Mouse (Mus musculus) C2C12 (cell line): ENCODE measurements around the gene Hpse2. TPM values are rescaled to one million over a fixed set of nuclear protein-coding genes. Genes with fewer than 3 reads are reported as not detected.

Experiments used
- H3K27me3 ChIP-seq: one replicate; pipeline ENCODE4 v1.6.1; 2011; ENCODE audit not compliant: control insufficient read depth, insufficient read depth, insufficient read length
- H3K36me3 ChIP-seq: one replicate; pipeline ENCODE4 v1.6.1; 2011; ENCODE audit not compliant: control insufficient read depth, insufficient read depth
- H3K4me3 ChIP-seq: one replicate; pipeline ENCODE4 v1.5.1; 2011; ENCODE audit warnings: mild to moderate bottlenecking, control low read depth; ENCODE audit not compliant: poor library complexity, insufficient read depth, severe bottlenecking
- H3K79me2 ChIP-seq: one replicate; pipeline ENCODE4 v1.6.1; 2011; ENCODE audit not compliant: control insufficient read depth, insufficient read depth
- H3K79me3 ChIP-seq: one replicate; pipeline ENCODE4 v1.6.1; 2011; ENCODE audit warnings: low read depth, control low read depth
- H3ac ChIP-seq: one replicate; pipeline ENCODE3; 2011; ENCODE audit warnings: low read depth; ENCODE audit not compliant: control insufficient read depth, insufficient read length
- CEBPB ChIP-seq: IDR thresholded peaks from one replicate; pipeline ENCODE4 v1.6.1; 2011; ENCODE audit warnings: low read depth, mild to moderate bottlenecking, control low read depth, moderate library complexity
- CTCF ChIP-seq: IDR thresholded peaks from one replicate; pipeline ENCODE4 v1.5.1; 2011; ENCODE audit not compliant: control insufficient read depth, insufficient read depth, insufficient read length
- FOSL1 ChIP-seq: IDR thresholded peaks from one replicate; pipeline ENCODE4 v1.8.0; 2011; ENCODE audit warnings: mild to moderate bottlenecking, low read length; ENCODE audit not compliant: poor library complexity, insufficient read depth, severe bottlenecking
- MAX ChIP-seq: IDR thresholded peaks from one replicate; pipeline ENCODE4 v1.6.1; 2011; ENCODE audit warnings: mild to moderate bottlenecking, control low read depth
- MYOD1 ChIP-seq: IDR thresholded peaks from one replicate; pipeline ENCODE4 v1.6.1; 2011; ENCODE audit warnings: low read depth; ENCODE audit not compliant: control insufficient read depth, insufficient read length
- MYOG ChIP-seq: IDR thresholded peaks from one replicate; pipeline ENCODE4 v1.6.1; 2011; ENCODE audit not compliant: control insufficient read depth, insufficient read length; ENCODE audit errors: extremely low read depth
- USF1 ChIP-seq: IDR thresholded peaks from one replicate; pipeline ENCODE4 v1.6.1; 2011; ENCODE audit warnings: low read depth, mild to moderate bottlenecking, control low read depth, moderate library complexity
- polyA plus RNA-seq: library from polyadenylated mRNA; unstranded; fragments of >200 nt; fragmentation: generic; extraction: Trizol; gene quantifications from one replicate; pipeline ENCODE4 v1.2.1, GENCODE M21; 2012; ENCODE audit warnings: missing spikeins

The Hpse2 gene
- polyA plus RNA-seq, 1 experiment: not detected

- Histone ChIP-seq H3K79me2 (no peaks in the 10 kb centered on the region), H3K27me3 (no peaks in the 10 kb centered on the region), H3K79me3 (no peaks in the 10 kb centered on the region), H3K36me3 (no peaks in the 10 kb centered on the region), H3K4me3 (no peak overlapping the region), H3ac (no peak overlapping the region)
- no peak for TF ChIP-seq MYOG
- TF ChIP-seq CTCF: no peak
- TF ChIP-seq FOSL1: no peak
- no peak for TF ChIP-seq CEBPB
- TF ChIP-seq MAX: no peak
- TF ChIP-seq MYOD1: no peak
- no peak for TF ChIP-seq USF1
Observed at GRCm38 (mm10) chr19:42776813-42777212, 611.3 kb downstream of the Hpse2 start.

- peak overlapping the region; percentile 30 for H3ac ChIP-seq
- TF ChIP-seq MYOG: no peak
- TF ChIP-seq CEBPB: no peak
- TF ChIP-seq USF1: no peak
- no peak for TF ChIP-seq CTCF
- TF ChIP-seq FOSL1: peak; percentile 90
- TF ChIP-seq MAX: no peak
- peak; percentile 65 for TF ChIP-seq MYOD1
Observed at GRCm38 (mm10) chr19:42770141-42770872, 617.8 kb downstream of the Hpse2 start.

GRCm38 (mm10) chr19:42769648-42770047 lies 618.5 kb downstream of the Hpse2 start:
- no peak for TF ChIP-seq FOSL1
- H3K79me2 ChIP-seq: no peaks in the 10 kb centered on the region
- H3K36me3 ChIP-seq: no peaks in the 10 kb centered on the region
- H3K27me3 ChIP-seq: no peaks in the 10 kb centered on the region
- H3ac ChIP-seq: peak overlapping the region; percentile 24
- no peak overlapping the region for H3K4me3 ChIP-seq
- no peaks in the 10 kb centered on the region for H3K79me3 ChIP-seq

More at GRCm38 (mm10) chr19:42770141-42770872, 617.8 kb downstream of the Hpse2 start:
- H3K27me3 ChIP-seq: no peaks in the 10 kb centered on the region
- no peaks in the 10 kb centered on the region for H3K36me3 ChIP-seq
- H3K4me3 ChIP-seq: no peak overlapping the region
- H3K79me3 ChIP-seq: no peaks in the 10 kb centered on the region
- no peaks in the 10 kb centered on the region for H3K79me2 ChIP-seq

GRCm38 (mm10) chr19:42767361-42767760 lies 620.8 kb downstream of the Hpse2 start:
- Histone ChIP-seq H3K36me3 (no peaks in the 10 kb centered on the region), H3K27me3 (no peaks in the 10 kb centered on the region), H3K79me3 (no peaks in the 10 kb centered on the region), H3ac (no peak overlapping the region), H3K79me2 (no peaks in the 10 kb centered on the region), H3K4me3 (no peak overlapping the region)
- TF ChIP-seq CTCF (no peak), MYOG (no peak), MYOD1 (no peak), CEBPB (no peak), MAX (no peak), USF1 (no peak), FOSL1 (no peak)

GRCm38 (mm10) chr19:42764398-42764797 lies 623.8 kb downstream of the Hpse2 start:
- no peaks in the 10 kb centered on the region for H3K36me3 ChIP-seq
- H3ac ChIP-seq: no peak overlapping the region
- no peaks in the 10 kb centered on the region for H3K79me3 ChIP-seq
- no peaks in the 10 kb centered on the region for H3K79me2 ChIP-seq
- no peak for TF ChIP-seq CTCF
- no peak for TF ChIP-seq USF1
- no peak for TF ChIP-seq MYOD1
- no peak for TF ChIP-seq MYOG
- no peak for TF ChIP-seq FOSL1
- TF ChIP-seq MAX: no peak
- no peak for TF ChIP-seq CEBPB
- no peaks in the 10 kb centered on the region for H3K27me3 ChIP-seq
- no peak overlapping the region for H3K4me3 ChIP-seq

- H3K4me3 ChIP-seq: no peak overlapping the region
- H3K36me3 ChIP-seq: no peaks in the 10 kb centered on the region
- TF ChIP-seq CEBPB (no peak), MAX (no peak), FOSL1 (no peak)
- H3K79me3 ChIP-seq: no peaks in the 10 kb centered on the region
- H3ac ChIP-seq: no peak overlapping the region
- H3K79me2 ChIP-seq: no peaks in the 10 kb centered on the region
- no peaks in the 10 kb centered on the region for H3K27me3 ChIP-seq
Observed at GRCm38 (mm10) chr19:42756671-42757070, 631.5 kb downstream of the Hpse2 start.
